Mouse (Mus musculus) liver, adult 2 months (tissue): ENCODE measurements around the gene Cldn4. TPM values are rescaled to one million over a fixed set of nuclear protein-coding genes. Genes with fewer than 3 reads are reported as not detected.

Source experiments
- DNase-seq: peaks from one replicate; pipeline ENCODE4 v3.0.0-alpha.2; 2011; ENCODE audit warnings: low read depth, low spot score; ENCODE audit errors: extremely low read depth
- H3K27ac ChIP-seq: fragments of 200-500 bp; replicated peaks from 2 replicates; pipeline ENCODE4 v1.5.1; 2012; ENCODE audit warnings: low read depth, mild to moderate bottlenecking, control low read depth, inconsistent platforms, low read length; ENCODE audit not compliant: insufficient read depth
- H3K27me3 ChIP-seq: fragments of 200-500 bp; 2 replicates; pipeline ENCODE4 v1.6.1; 2012; ENCODE audit warnings: mild to moderate bottlenecking, moderate library complexity, low read length, inconsistent platforms; ENCODE audit not compliant: control insufficient read depth, insufficient read depth
- H3K36me3 ChIP-seq: fragments of 200-500 bp; 2 replicates; pipeline ENCODE4 v1.6.1; 2012; ENCODE audit warnings: low read length, inconsistent platforms; ENCODE audit not compliant: control insufficient read depth, insufficient read depth
- H3K4me1 ChIP-seq: fragments of 200-500 bp; 2 replicates; pipeline ENCODE4 v1.6.1; 2011; ENCODE audit warnings: low read length; ENCODE audit not compliant: control insufficient read depth, insufficient read depth
- H3K4me3 ChIP-seq: fragments of 200-500 bp; 2 replicates; pipeline ENCODE4 v1.5.1; 2011; ENCODE audit warnings: low read depth, mild to moderate bottlenecking, control low read depth, low read length, moderate library complexity; ENCODE audit not compliant: insufficient read depth
- H3K79me2 ChIP-seq: fragments of 200-500 bp; 2 replicates; pipeline ENCODE4 v1.6.1; 2012; ENCODE audit warnings: inconsistent platforms, mild to moderate bottlenecking, low read length, moderate library complexity; ENCODE audit not compliant: control insufficient read depth, insufficient read depth
- H3K9ac ChIP-seq: fragments of 200-500 bp; 2 replicates; pipeline ENCODE4 v1.6.1; 2012; ENCODE audit warnings: low read depth, mild to moderate bottlenecking, control low read depth, inconsistent platforms, low read length
- CTCF ChIP-seq: fragments of 200-500 bp; IDR thresholded peaks from 2 replicates; pipeline ENCODE4 v1.5.1; 2011; ENCODE audit warnings: low read depth, low read length, control low read depth
- POLR2A ChIP-seq: fragments of 200-500 bp; IDR thresholded peaks from 2 replicates; pipeline ENCODE4 v1.6.1; 2011; ENCODE audit warnings: low read length, control low read depth; ENCODE audit not compliant: insufficient read depth; ENCODE audit errors: extremely low read depth
- WGBS: fragments of 180-500 bp; shearing (Covaris S2); methylation state at CpG from one replicate; pipeline ENCODE4 v1.1.7; 2018; 5-methylcytosine and 5-hydroxymethylcytosine counted together
- polyA plus RNA-seq: library from polyadenylated mRNA; depleted of rRNA; stranded (reverse); fragments of >200 nt; gene quantifications from 2 replicates; pipeline ENCODE4 v1.2.3, GENCODE M21; 2012
- total RNA-seq: library from RNA; depleted of rRNA; stranded (reverse); fragments of >200 nt; gene quantifications from 2 replicates; pipeline ENCODE4 v1.2.3, GENCODE M21; 2014

Gene Cldn4
- total and polyA plus RNA-seq, 2 experiments = 0.09 TPM

DNA sequence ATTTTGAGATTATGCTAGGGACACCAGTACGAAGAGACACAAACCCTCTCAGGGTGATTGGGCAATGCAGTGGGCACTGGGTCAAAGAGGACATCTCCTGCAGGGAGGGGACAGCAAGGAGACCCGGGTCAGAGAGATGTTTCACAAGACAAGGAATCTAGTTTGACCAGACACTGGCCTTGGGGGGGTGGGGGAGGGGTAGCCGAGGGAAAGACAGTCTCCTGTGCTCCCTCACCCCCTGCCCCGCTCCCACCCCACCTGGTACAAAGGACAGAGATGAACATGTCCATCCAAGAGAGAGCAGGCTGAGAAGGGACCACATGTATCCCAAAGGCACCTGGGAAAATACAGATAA, 1.3 kb upstream of the Cldn4 start:
- no peak for TF ChIP-seq CTCF
- TF ChIP-seq POLR2A = no peak
- 34% methylated on average over 4 of the region's 4 CpGs for WGBS
- H3K27me3 ChIP-seq = 0 out of 2 replicates have a peak, but pooled peaks cover 3% of the 10 kb centered on the region

DNA sequence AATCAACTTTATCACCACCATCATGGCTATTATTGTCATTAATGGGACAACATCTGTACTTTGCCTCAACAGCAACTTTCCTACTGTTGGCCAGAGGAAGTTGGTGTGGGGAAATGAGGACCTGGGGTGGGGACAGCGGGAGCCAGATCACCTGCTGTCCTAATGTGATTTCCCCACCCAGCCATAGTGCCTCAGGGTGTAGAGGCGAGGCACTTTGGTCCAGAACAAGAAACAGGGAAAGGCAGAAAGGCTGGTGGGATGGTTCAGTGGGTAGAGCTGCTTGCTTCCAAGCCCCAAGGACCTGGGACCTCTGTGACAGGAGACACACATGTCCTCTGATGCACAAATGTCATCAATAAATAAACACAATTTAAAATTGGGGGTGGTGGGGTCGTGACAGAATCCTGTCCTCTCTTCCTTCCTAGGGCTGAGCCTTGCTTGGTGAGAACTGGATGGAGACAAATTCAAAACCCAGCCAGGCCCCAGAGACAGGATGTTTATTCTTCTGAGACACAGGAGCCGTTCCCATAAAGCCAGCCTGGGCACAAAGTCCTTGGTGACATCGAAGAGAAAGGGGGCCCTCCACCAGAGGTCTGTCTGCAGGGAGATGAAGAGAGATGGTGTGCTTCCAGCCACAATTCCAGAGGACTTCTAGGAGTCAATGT, 818 bp upstream of the Cldn4 start:
- H3K36me3 ChIP-seq = no peaks in the 10 kb centered on the region
- 0 out of 2 replicates have a peak, but pooled peaks cover 3% of the 10 kb centered on the region for H3K27me3 ChIP-seq
- DNase-seq = no peak
- peaks cover 4% of the 10 kb centered on the region; the same call in 1 of the 2 replicates for H3K4me1 ChIP-seq
- no peak overlapping the region for H3K27ac ChIP-seq
- TF ChIP-seq CTCF (no peak), POLR2A (no peak)
- 45% methylated on average over 5 of the region's 5 CpGs for WGBS
- no peaks in the 10 kb centered on the region for H3K79me2 ChIP-seq
- no peak overlapping the region for H3K9ac ChIP-seq
- no peak overlapping the region for H3K4me3 ChIP-seq

More for the DNA sequence above, 1.3 kb upstream of the Cldn4 start:
- Histone ChIP-seq H3K4me3 (no peak overlapping the region), H3K79me2 (no peaks in the 10 kb centered on the region), H3K36me3 (no peaks in the 10 kb centered on the region), H3K9ac (no peak overlapping the region), H3K27ac (no peak overlapping the region), H3K4me1 (no peaks in the 10 kb centered on the region)
- DNase-seq = no peak

DNA sequence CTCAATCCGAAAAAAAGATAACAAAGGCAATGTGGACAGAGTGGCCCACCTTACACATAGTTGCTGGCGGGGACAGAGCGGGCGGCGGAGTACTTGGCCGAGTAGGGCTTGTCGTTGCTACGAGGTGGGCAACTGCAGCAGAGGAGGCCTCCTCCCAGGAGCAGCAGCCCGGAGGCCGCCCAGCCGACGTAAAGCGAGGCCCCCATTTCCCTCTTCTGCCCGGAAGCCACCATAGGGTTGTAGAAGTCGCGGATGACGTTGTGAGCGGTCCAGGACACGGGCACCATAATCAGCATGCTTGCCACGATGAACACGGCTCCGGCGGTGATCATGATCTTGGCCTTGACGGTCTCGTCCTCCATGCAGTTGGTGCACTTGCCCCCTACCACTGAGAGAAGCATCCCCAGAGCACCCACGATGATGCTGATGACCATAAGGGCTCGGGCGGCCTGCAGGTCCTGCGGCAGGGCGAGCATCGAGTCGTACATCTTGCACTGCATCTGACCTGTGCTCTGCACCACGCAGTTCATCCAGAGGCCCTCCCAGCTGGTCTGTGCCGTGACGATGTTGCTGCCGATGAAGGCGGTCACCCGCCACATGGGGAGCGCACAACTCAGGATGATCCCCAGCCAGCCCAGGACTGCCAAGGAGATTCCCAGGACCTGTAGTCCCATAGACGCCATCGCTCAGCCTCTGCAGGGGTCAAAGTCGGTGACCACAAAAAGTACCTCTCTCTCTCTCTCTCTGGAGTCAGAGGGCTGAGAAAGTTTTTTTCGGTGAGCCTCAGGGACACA, 474 bp downstream of the Cldn4 start:
- Histone ChIP-seq H3K27me3 (0 out of 2 replicates have a peak, but pooled peaks cover 3% of the 10 kb centered on the region), H3K4me3 (no peak overlapping the region), H3K4me1 (peaks cover 7% of the 10 kb centered on the region; the same call in 1 of the 2 replicates), H3K36me3 (no peaks in the 10 kb centered on the region), H3K27ac (no peak overlapping the region), H3K79me2 (no peaks in the 10 kb centered on the region), H3K9ac (no peak overlapping the region)
- 67% methylated on average over 43 of the region's 43 CpGs for WGBS
- DNase-seq = no peak
- TF ChIP-seq CTCF (no peak), POLR2A (no peak)

- WGBS = 40% methylated on average over 19 of the region's 19 CpGs
- no peak overlapping the region for H3K27ac ChIP-seq
- H3K36me3 ChIP-seq = no peaks in the 10 kb centered on the region
- no peak overlapping the region for H3K4me3 ChIP-seq
- no peaks in the 10 kb centered on the region for H3K79me2 ChIP-seq
- TF ChIP-seq CTCF (no peak), POLR2A (no peak)
- no peak for DNase-seq
- 0 out of 2 replicates have a peak, but pooled peaks cover 3% of the 10 kb centered on the region for H3K27me3 ChIP-seq
- H3K9ac ChIP-seq = no peak overlapping the region
- peaks cover 7% of the 10 kb centered on the region; the same call in 1 of the 2 replicates for H3K4me1 ChIP-seq
Measured at GRCm38 (mm10) chr5:134945266-134945959, 1.3 kb downstream of the Cldn4 start.

DNA sequence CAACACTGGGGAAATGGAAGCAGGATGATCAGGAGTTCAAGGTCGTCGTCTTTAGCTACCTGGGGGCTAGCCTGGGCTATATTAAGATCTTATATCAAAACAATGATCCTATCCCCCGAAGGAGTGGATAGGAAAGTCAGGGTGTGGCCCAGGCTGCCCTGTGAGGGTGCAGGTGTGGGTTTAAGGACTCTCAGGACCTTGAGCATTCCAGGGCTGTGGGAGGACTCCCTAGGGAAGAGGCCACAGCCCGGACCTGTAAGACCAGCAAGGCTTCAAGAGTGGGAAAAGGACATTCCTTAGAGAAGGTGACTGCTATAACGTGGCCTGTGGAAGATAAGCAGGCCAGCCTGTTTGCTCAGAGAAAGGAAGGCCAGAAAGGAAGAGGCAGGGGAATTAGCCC, 2.6 kb downstream of the Cldn4 start:
- WGBS = 79% methylated on average over 5 of the region's 5 CpGs
- no peak for DNase-seq
- Histone ChIP-seq H3K36me3 (no peaks in the 10 kb centered on the region), H3K9ac (no peak overlapping the region), H3K27ac (no peak overlapping the region), H3K4me3 (no peak overlapping the region), H3K79me2 (no peaks in the 10 kb centered on the region), H3K4me1 (peaks cover 7% of the 10 kb centered on the region; the same call in 1 of the 2 replicates), H3K27me3 (0 out of 2 replicates have a peak, but pooled peaks cover 3% of the 10 kb centered on the region)
- TF ChIP-seq CTCF (no peak), POLR2A (no peak)
